Mouse (Mus musculus) MEL (cell line): ENCODE measurements around the gene Fam217b. TPM values are rescaled to one million over a fixed set of nuclear protein-coding genes. Genes with fewer than 3 reads are reported as not detected.
A peak's percentile ranks its signal among the peaks of the same experiment; 100 is the strongest.

Experiments used
- DNase-seq: peaks from one replicate; pipeline ENCODE4 v3.0.0; 2011; ENCODE audit warnings: low read depth, low spot score
- H3K27ac ChIP-seq: 2 replicates; pipeline ENCODE4 v1.5.1; 2012; ENCODE audit warnings: low read depth, mild to moderate bottlenecking, control low read depth, low read length, moderate library complexity; ENCODE audit not compliant: control insufficient read depth
- H3K27me3 ChIP-seq, 2 experiments: fragments of 150-350 bp in 1 of 2; sonication (generic) in 1 of 2; 2 replicates each; pipeline ENCODE4 v1.6.1; 2012; ENCODE audit warnings: low read length in 2 of 2, mild to moderate bottlenecking in 2 of 2, improper control_type of control experiment in 1 of 2, moderate library complexity in 1 of 2; ENCODE audit not compliant: insufficient read depth in 2 of 2, control insufficient read depth in 1 of 2
- H3K36me3 ChIP-seq, 2 experiments: 2 replicates each; pipeline ENCODE4 v1.6.1; 2012 to 2014; ENCODE audit warnings: low read length in 2 of 2, improper control_type of control experiment in 1 of 2, inconsistent platforms in 1 of 2, mild to moderate bottlenecking in 1 of 2; ENCODE audit not compliant: insufficient read depth in 2 of 2, control insufficient read depth in 1 of 2
- H3K4me1 ChIP-seq, 2 experiments: fragments of 150-350 bp in 1 of 2; sonication (generic) in 1 of 2; 2 replicates each; pipeline ENCODE4 v1.6.1; 2012; ENCODE audit warnings: low read length in 2 of 2, improper control_type of control experiment in 1 of 2, mild to moderate bottlenecking in 1 of 2; ENCODE audit not compliant: insufficient read depth in 2 of 2, control insufficient read depth in 1 of 2
- H3K4me3 ChIP-seq, 2 experiments: fragments of 150-350 bp in 1 of 2; sonication (generic) in 1 of 2; 2 replicates each; pipeline ENCODE4 v1.5.1; 2012; ENCODE audit warnings: low read depth in 2 of 2, low read length in 2 of 2, mild to moderate bottlenecking in 2 of 2, moderate library complexity in 2 of 2, control low read depth in 1 of 2, improper control_type of control experiment in 1 of 2; ENCODE audit not compliant: control insufficient read depth in 1 of 2, insufficient read depth in 1 of 2
- H3K79me2 ChIP-seq: 2 replicates; pipeline ENCODE4 v1.6.1; 2012; ENCODE audit warnings: mild to moderate bottlenecking, low read length, moderate library complexity; ENCODE audit not compliant: control insufficient read depth, poor library complexity, insufficient read depth
- H3K9ac ChIP-seq: 2 replicates; pipeline ENCODE4 v1.6.1; 2012; ENCODE audit warnings: low read depth, mild to moderate bottlenecking, control low read depth, low read length, moderate library complexity; ENCODE audit not compliant: control insufficient read depth, poor library complexity, severe bottlenecking
- H3K9me3 ChIP-seq: fragments of 150-350 bp; sonication (generic); replicated peaks from 2 replicates; pipeline ENCODE4 v1.6.1; 2012; ENCODE audit warnings: mild to moderate bottlenecking, low read length, improper control_type of control experiment, moderate library complexity; ENCODE audit not compliant: insufficient read depth
- CHD1 ChIP-seq: IDR thresholded peaks from 2 replicates; pipeline ENCODE4 v1.6.1; 2012; ENCODE audit warnings: low read depth, mild to moderate bottlenecking, inconsistent platforms, low read length, improper control_type of control experiment
- CHD2 ChIP-seq: IDR thresholded peaks from 2 replicates; pipeline ENCODE4 v1.6.1; 2011; ENCODE audit warnings: low read length, improper control_type of control experiment
- CTCF ChIP-seq, 3 experiments: IDR thresholded peaks in 2 of 3; conservative IDR thresholded peaks in 1 of 3; 2 replicates each; pipeline ENCODE4 v1.5.1; 2011 to 2012; ENCODE audit warnings: low read length in 3 of 3, low read depth in 2 of 3, mild to moderate bottlenecking in 2 of 3, improper control_type of control experiment in 1 of 3, inconsistent platforms in 1 of 3, mixed read lengths in 1 of 3, moderate library complexity in 1 of 3; ENCODE audit not compliant: control insufficient read depth in 1 of 3, insufficient read depth in 1 of 3, poor library complexity in 1 of 3, severe bottlenecking in 1 of 3
- E2F4 ChIP-seq: IDR thresholded peaks from 2 replicates; pipeline ENCODE4 v1.6.1; 2011; ENCODE audit warnings: low read depth, low read length, improper control_type of control experiment, borderline replicate concordance
- ELF1 ChIP-seq: IDR thresholded peaks from 2 replicates; pipeline ENCODE4 v1.6.1; 2014; ENCODE audit warnings: low read depth, mild to moderate bottlenecking, inconsistent platforms, low read length, improper control_type of control experiment, moderate library complexity
- ETS1 ChIP-seq: IDR thresholded peaks from 2 replicates; pipeline ENCODE4 v1.6.1; 2012; ENCODE audit warnings: low read depth, mild to moderate bottlenecking, inconsistent platforms, low read length, improper control_type of control experiment, moderate library complexity
- JUND ChIP-seq: IDR thresholded peaks from 2 replicates; pipeline ENCODE4 v1.6.1; 2011; ENCODE audit warnings: low read depth, mild to moderate bottlenecking, improper control_type of control experiment, low read length
- MAFK ChIP-seq: IDR thresholded peaks from 2 replicates; pipeline ENCODE4 v1.6.1; 2011; ENCODE audit warnings: low read depth, mild to moderate bottlenecking, low read length, improper control_type of control experiment, borderline replicate concordance
- MYB ChIP-seq: IDR thresholded peaks from 2 replicates; pipeline ENCODE4 v1.6.1; 2011; ENCODE audit warnings: mild to moderate bottlenecking, low read depth, low read length, improper control_type of control experiment
- RAD21 ChIP-seq: IDR thresholded peaks from 2 replicates; pipeline ENCODE4 v1.6.1; 2011; ENCODE audit warnings: mild to moderate bottlenecking, low read depth, low read length, improper control_type of control experiment
- TCF12 ChIP-seq: IDR thresholded peaks from 2 replicates; pipeline ENCODE4 v1.6.1; 2014; ENCODE audit warnings: low read depth, mild to moderate bottlenecking, inconsistent platforms, low read length, improper control_type of control experiment, moderate library complexity
- UBTF ChIP-seq: IDR thresholded peaks from 2 replicates; pipeline ENCODE4 v1.6.1; 2012; ENCODE audit warnings: low read depth, mild to moderate bottlenecking, inconsistent platforms, low read length, improper control_type of control experiment, moderate library complexity, borderline replicate concordance; ENCODE audit not compliant: insufficient read depth
- USF2 ChIP-seq, 2 experiments: IDR thresholded peaks; 2 replicates each; pipeline ENCODE4 v1.6.1; 2011 to 2012; ENCODE audit warnings: improper control_type of control experiment in 2 of 2, low read length in 2 of 2, borderline replicate concordance in 1 of 2, inconsistent platforms in 1 of 2, low read depth in 1 of 2, mild to moderate bottlenecking in 1 of 2; ENCODE audit not compliant: insufficient read depth in 1 of 2
- ZC3H11A ChIP-seq: IDR thresholded peaks from 2 replicates; pipeline ENCODE4 v1.6.1; 2012; ENCODE audit warnings: low read depth, mild to moderate bottlenecking, inconsistent platforms, low read length, improper control_type of control experiment
- ZMIZ1 ChIP-seq: IDR thresholded peaks from 2 replicates; pipeline ENCODE4 v1.6.1; 2012; ENCODE audit warnings: low read depth, mild to moderate bottlenecking, inconsistent platforms, low read length, improper control_type of control experiment, moderate library complexity
- ZNF384 ChIP-seq: IDR thresholded peaks from 2 replicates; pipeline ENCODE4 v1.6.1; 2012; ENCODE audit warnings: low read depth, mild to moderate bottlenecking, inconsistent platforms, low read length, improper control_type of control experiment
- polyA plus RNA-seq, 2 experiments: library from polyadenylated mRNA; stranded (reverse) in 1 of 2; unstranded in 1 of 2; fragments of >175 nt in 1 of 2; fragments of >200 nt in 1 of 2; gene quantifications; 2 replicates each; pipeline versions ENCODE4 v1.2.1 to v1.2.4; 2012; ENCODE audit warnings: low replicate concordance in 2 of 2, low read depth in 1 of 2; ENCODE audit not compliant: insufficient read length in 2 of 2, insufficient read depth in 1 of 2, missing spikeins in 1 of 2
- total RNA-seq: library from RNA; depleted of rRNA; stranded (reverse); fragments of 300-350 nt; gene quantifications from 2 replicates; pipeline ENCODE4 v1.2.3, GENCODE M21; 2012

Fam217b gene
- total and polyA plus RNA-seq, 3 experiments = not detected

DNA sequence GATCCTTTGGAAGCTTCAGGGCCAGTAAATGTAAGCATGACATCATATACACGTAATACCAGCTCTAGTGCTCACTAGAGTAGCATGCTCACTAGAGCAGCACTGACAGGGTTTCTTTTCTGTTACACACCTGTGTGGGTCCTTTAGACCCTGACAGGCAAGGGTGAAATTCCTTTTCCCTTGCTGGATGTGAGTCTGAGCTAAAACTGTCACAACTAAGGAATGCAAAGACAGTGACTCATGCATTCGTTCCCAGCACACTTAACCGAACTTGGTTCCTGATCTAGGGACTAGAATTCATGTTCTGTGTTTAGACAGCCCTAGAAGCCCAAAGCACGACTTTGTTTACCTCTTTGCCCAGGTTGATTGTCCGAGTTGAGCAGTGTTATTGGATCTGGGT lies 8.9 kb downstream of the Fam217b start:
- no peak for TF ChIP-seq CHD2
- no peak for TF ChIP-seq UBTF
- no peak for TF ChIP-seq USF2 (IDR thresholded peaks at IDR 0.05; ENCODE audit: borderline replicate concordance in 1 of 2, insufficient read depth in 1 of 2, low read depth in 1 of 2, low read length in 2 of 2)
- TF ChIP-seq ELF1 = no peak
- no peak for TF ChIP-seq MYB
- TF ChIP-seq ZMIZ1 = no peak
- no peak for TF ChIP-seq CHD1
- TF ChIP-seq JUND = no peak
- TF ChIP-seq CTCF (IDR thresholded peaks at IDR 0.05 in 2 of 3, conservative IDR thresholded peaks at IDR 0.05 in 1 of 3; ENCODE audit: control insufficient read depth in 1 of 3, insufficient read depth in 1 of 3, low read depth in 2 of 3, low read length in 3 of 3, poor library complexity in 1 of 3, severe bottlenecking in 1 of 3) = no peak
- no peak for TF ChIP-seq ZC3H11A
- no peak for TF ChIP-seq ZNF384
- TF ChIP-seq ETS1 = no peak
- TF ChIP-seq E2F4 = no peak
- no peak for TF ChIP-seq TCF12
- TF ChIP-seq MAFK = no peak
- TF ChIP-seq, all 39 proteins: peak for 0
- DNase-seq = no peak
- Histone ChIP-seq H3K4me3 (no peak overlapping the region), H3K27ac (no peak overlapping the region), H3K9me3 (no peaks in the 10 kb centered on the region), H3K27me3 (no peaks in the 10 kb centered on the region), H3K79me2 (no peaks in the 10 kb centered on the region), H3K4me1 (no peaks in the 10 kb centered on the region), H3K36me3 (no peaks in the 10 kb centered on the region), H3K9ac (no peak overlapping the region)

- H3K4me1 ChIP-seq = no peaks in the 10 kb centered on the region
- H3K79me2 ChIP-seq = no peaks in the 10 kb centered on the region
- H3K27ac ChIP-seq = no peak overlapping the region
- no peak overlapping the region for H3K9ac ChIP-seq
- H3K4me3 ChIP-seq = no peak overlapping the region
- H3K9me3 ChIP-seq = no peaks in the 10 kb centered on the region
- no peaks in the 10 kb centered on the region for H3K36me3 ChIP-seq
- no peak; a peak in 1 of 6 replicates for TF ChIP-seq CTCF (IDR thresholded peaks at IDR 0.05 in 2 of 3, conservative IDR thresholded peaks at IDR 0.05 in 1 of 3; ENCODE audit: control insufficient read depth in 1 of 3, insufficient read depth in 1 of 3, low read depth in 2 of 3, low read length in 3 of 3, poor library complexity in 1 of 3, severe bottlenecking in 1 of 3)
- peak; percentile 10; the same call in 1 of the 2 replicates for TF ChIP-seq RAD21
- no peaks in the 10 kb centered on the region for H3K27me3 ChIP-seq
- no peak for DNase-seq
Measured at GRCm38 (mm10) chr2:178426229-178426628, 11.9 kb downstream of the Fam217b start.
